Mouse (Mus musculus) neural tube, embryonic 11.5 days (tissue): ENCODE results near the gene Eif2b3. TPM values are rescaled to one million over a fixed set of nuclear protein-coding genes. Genes with fewer than 3 reads are reported as not detected.

Experiments
- ATAC-seq: fragments of 200-750 bp; cut with Nextera tagmentation; 2 replicates; pipeline ENCODE4 v1.8.0; 2017; ENCODE audit warnings: moderate number of reproducible peaks, mild to moderate bottlenecking, moderate TSS enrichment, moderate library complexity; ENCODE audit not compliant: insufficient read depth, low FRiP score, low TSS enrichment
- DNase-seq: peaks from one replicate; pipeline ENCODE4 v3.0.0-alpha.2; 2015; ENCODE audit warnings: low spot score
- H3K27ac ChIP-seq: fragments of 300-500 bp; sonication (generic); 2 replicates; pipeline ENCODE4 v1.5.1; 2014; ENCODE audit warnings: low read depth, mild to moderate bottlenecking, low read length
- H3K27me3 ChIP-seq: fragments of 300-500 bp; sonication (generic); 2 replicates; pipeline ENCODE4 v1.6.1; 2014; ENCODE audit warnings: mild to moderate bottlenecking, low read length, mixed read lengths; ENCODE audit not compliant: control insufficient read depth, insufficient read depth
- H3K36me3 ChIP-seq: fragments of 300-500 bp; sonication (generic); 2 replicates; pipeline ENCODE4 v1.6.1; 2014; ENCODE audit warnings: mild to moderate bottlenecking, low read length, moderate library complexity, mixed read lengths; ENCODE audit not compliant: control insufficient read depth, insufficient read depth
- H3K4me1 ChIP-seq: fragments of 300-500 bp; sonication (generic); 2 replicates; pipeline ENCODE4 v1.6.1; 2014; ENCODE audit warnings: low read length, mixed read lengths; ENCODE audit not compliant: control insufficient read depth, insufficient read depth
- H3K4me2 ChIP-seq: fragments of 300-500 bp; sonication (generic); 2 replicates; pipeline ENCODE4 v1.6.1; 2014; ENCODE audit warnings: low read depth, mild to moderate bottlenecking, moderate library complexity
- H3K4me3 ChIP-seq: fragments of 300-500 bp; sonication (generic); 2 replicates; pipeline ENCODE4 v1.5.1; 2014; ENCODE audit warnings: low read depth, low read length
- H3K9ac ChIP-seq: fragments of 300-500 bp; sonication (generic); 2 replicates; pipeline ENCODE4 v1.6.1; 2014; ENCODE audit warnings: mild to moderate bottlenecking, low read length
- H3K9me3 ChIP-seq: fragments of 300-500 bp; sonication (generic); 2 replicates; pipeline ENCODE4 v1.6.1; 2016; ENCODE audit warnings: low read length; ENCODE audit not compliant: control insufficient read depth
- WGBS: fragments of 180-500 bp; shearing (Covaris S2); extraction: QIAGEN DNeasy Blood & Tissue Kit; methylation state at CpG from one replicate; pipeline ENCODE4 v1.1.7; 2014; 5-methylcytosine and 5-hydroxymethylcytosine counted together
- polyA plus RNA-seq: library from polyadenylated mRNA; unstranded; fragments of >200 nt; fragmentation: Nextera tagmentation; extraction: Ambion mirVana; gene quantifications from 2 replicates; pipeline ENCODE4 v1.2.1, GENCODE M21; 2014

The Eif2b3 gene
- polyA plus RNA-seq, 1 experiment from 2014 or later = 48.1 TPM

DNA sequence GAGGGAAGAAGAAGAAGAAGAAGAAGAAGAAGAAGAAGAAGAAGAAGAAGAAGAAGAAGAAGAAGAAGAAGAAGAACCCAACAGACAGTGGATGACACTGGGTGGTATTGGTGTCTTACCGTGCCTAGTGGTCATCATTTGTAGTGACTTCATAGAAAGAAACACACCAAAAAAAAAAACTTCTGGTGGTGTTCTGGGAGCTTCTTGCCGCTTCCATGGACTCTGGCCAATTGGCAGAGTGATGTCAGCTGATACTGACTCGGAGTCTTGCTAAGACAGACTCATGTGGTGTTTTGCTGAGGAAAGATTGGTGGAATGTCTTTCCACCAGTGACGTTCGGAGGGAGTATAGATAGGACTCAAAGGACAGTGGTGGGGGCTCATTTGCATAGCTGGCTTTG is 9.0 kb upstream of the Eif2b3 start:
- Histone ChIP-seq H3K4me3 (no peak overlapping the region), H3K36me3 (no peaks in the 10 kb centered on the region), H3K4me1 (no peaks in the 10 kb centered on the region), H3K9me3 (no peaks in the 10 kb centered on the region), H3K4me2 (no peak overlapping the region), H3K27me3 (no peaks in the 10 kb centered on the region), H3K9ac (no peak overlapping the region), H3K27ac (no peak overlapping the region)
- ATAC-seq = no peak
- WGBS = 86% methylated on average over 5 of the region's 5 CpGs
- no peak for DNase-seq

- H3K4me1 ChIP-seq = no peaks in the 10 kb centered on the region
- DNase-seq (no peak), ATAC-seq (no peak)
- H3K9ac ChIP-seq = no peak overlapping the region
- no peaks in the 10 kb centered on the region for H3K9me3 ChIP-seq
- no peaks in the 10 kb centered on the region for H3K27me3 ChIP-seq
- 82% methylated on average over 6 of the region's 6 CpGs for WGBS
- H3K4me2 ChIP-seq = no peak overlapping the region
- H3K4me3 ChIP-seq = no peak overlapping the region
- H3K36me3 ChIP-seq = no peaks in the 10 kb centered on the region
- H3K27ac ChIP-seq = no peak overlapping the region
Observed at GRCm38 (mm10) chr4:117013596-117013995, 5.6 kb upstream of the Eif2b3 start.

- no peak for ATAC-seq
- Histone ChIP-seq H3K9me3 (no peaks in the 10 kb centered on the region), H3K27me3 (no peaks in the 10 kb centered on the region), H3K36me3 (no peaks in the 10 kb centered on the region), H3K27ac (no peak overlapping the region), H3K9ac (no peak overlapping the region), H3K4me1 (0 out of 2 replicates have a peak, but pooled peaks cover under 1% of the 10 kb centered on the region), H3K4me3 (no peak overlapping the region), H3K4me2 (no peak overlapping the region)
- no peak for DNase-seq
- WGBS = 75% methylated on average over 4 of the region's 4 CpGs
Observed at GRCm38 (mm10) chr4:117014901-117015415, 4.2 kb upstream of the Eif2b3 start.

DNA sequence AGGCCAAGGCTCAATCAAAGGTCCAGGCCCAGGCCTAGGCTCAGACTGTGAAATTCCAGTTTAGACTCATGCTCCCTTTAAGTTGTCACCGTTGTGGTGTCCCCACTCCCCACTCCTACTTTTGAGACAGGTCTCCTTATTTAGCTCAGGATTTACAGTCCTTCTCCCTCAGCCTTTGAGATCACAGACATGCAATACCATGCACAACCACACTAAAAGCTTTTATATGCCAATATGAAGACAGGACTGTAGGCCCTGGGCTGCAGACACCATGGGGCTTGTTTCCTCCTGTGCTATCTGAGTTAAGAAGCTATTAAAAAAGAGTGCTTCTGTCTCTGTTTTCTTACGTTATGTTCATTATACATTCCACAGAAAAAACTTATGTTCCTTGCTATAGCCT is 1.5 kb upstream of the Eif2b3 start:
- no peak overlapping the region for H3K4me3 ChIP-seq
- no peak for ATAC-seq

DNA sequence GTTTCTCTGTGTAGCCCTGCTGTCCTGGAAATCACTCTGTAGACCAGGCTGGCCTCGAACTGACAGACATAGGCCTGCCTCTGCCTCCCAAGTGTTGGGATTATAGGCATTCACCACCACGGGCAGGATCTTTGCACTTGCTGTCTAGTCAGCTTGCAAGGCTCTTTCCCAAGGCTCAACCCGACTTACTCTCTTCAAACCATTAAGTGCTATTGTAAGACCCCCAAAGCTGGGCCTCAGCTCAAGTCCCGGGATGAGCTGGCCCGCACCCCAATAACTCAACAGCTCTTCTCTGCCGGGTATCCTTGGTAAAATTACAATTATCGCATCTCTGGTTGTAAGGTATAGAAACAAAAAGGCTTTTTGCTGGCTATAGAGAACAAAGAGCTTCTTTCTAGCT is 875 bp upstream of the Eif2b3 start:
- H3K4me3 ChIP-seq = no peak overlapping the region
- H3K27ac ChIP-seq = no peak overlapping the region
- peaks cover under 1% of the 10 kb centered on the region; the same call in 1 of the 2 replicates for H3K36me3 ChIP-seq
- ATAC-seq = no peak
- H3K27me3 ChIP-seq = no peaks in the 10 kb centered on the region
- 82% methylated on average over 7 of the region's 7 CpGs for WGBS
- no peak overlapping the region for H3K4me2 ChIP-seq
- no peak overlapping the region for H3K9ac ChIP-seq
- DNase-seq = no peak
- H3K9me3 ChIP-seq = no peaks in the 10 kb centered on the region
- 0 out of 2 replicates have a peak, but pooled peaks cover 3% of the 10 kb centered on the region for H3K4me1 ChIP-seq

More for the DNA sequence above, 1.5 kb upstream of the Eif2b3 start:
- Histone ChIP-seq H3K27me3 (no peaks in the 10 kb centered on the region), H3K4me1 (0 out of 2 replicates have a peak, but pooled peaks cover 3% of the 10 kb centered on the region), H3K4me2 (no peak overlapping the region), H3K27ac (no peak overlapping the region), H3K36me3 (no peaks in the 10 kb centered on the region), H3K9me3 (no peaks in the 10 kb centered on the region), H3K9ac (no peak overlapping the region)
- no peak for DNase-seq
- WGBS = 91% methylated on average over 2 of the region's 2 CpGs

GRCm38 (mm10) chr4:117023469-117023868 is 4.3 kb downstream of the Eif2b3 start:
- WGBS = 95% methylated on average over 4 of the region's 4 CpGs
- ATAC-seq (no peak), DNase-seq (no peak)
- Histone ChIP-seq H3K4me1 (0 out of 2 replicates have a peak, but pooled peaks cover 3% of the 10 kb centered on the region), H3K9ac (no peak overlapping the region), H3K27me3 (no peaks in the 10 kb centered on the region), H3K4me3 (no peak overlapping the region), H3K27ac (no peak overlapping the region), H3K4me2 (no peak overlapping the region), H3K9me3 (no peaks in the 10 kb centered on the region), H3K36me3 (peaks cover 2% of the 10 kb centered on the region; the same call in 1 of the 2 replicates)

- Histone ChIP-seq H3K9ac (no peak overlapping the region), H3K27me3 (no peaks in the 10 kb centered on the region)
- WGBS = 97% methylated on average over 1 of the region's 1 CpGs
Observed at GRCm38 (mm10) chr4:117031105-117031504, 11.9 kb downstream of the Eif2b3 start.

DNA sequence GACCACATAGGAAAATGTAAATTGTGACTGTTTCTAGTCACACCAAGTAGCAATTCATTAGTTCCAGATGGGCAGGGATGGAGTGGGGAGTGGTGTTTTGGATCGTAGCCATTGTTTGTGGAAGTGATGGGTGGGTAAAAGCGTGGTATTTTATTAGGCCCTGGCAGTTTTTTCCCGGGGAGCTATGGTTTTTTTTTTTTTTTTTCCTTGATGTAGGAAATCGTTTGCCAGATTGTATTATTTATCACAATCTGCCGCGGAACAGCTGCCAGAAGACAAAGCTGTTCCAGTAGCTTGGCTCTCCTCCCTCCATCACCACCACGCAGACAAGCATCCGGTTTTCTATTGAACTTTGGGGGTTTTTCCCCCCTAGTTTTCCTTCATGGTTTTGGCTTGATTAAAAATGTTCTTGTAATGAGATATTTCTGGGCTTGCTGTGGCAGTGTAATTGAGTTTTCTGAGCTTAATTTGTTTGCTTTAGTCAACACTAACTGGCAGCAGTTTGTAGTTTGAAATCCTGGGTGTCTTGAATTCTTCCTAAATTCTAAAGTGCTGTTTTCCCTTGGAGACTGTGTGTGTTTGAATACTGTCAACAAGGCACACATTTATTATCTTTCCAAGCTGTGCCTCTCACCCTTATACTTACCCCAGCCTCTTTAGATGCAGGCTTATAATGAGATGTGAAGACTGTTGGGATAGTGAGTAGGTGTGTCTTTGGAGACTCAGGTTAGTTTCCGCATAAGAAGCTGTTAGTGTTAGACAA is 20.9 kb downstream of the Eif2b3 start:
- H3K9ac ChIP-seq = no peak overlapping the region
- H3K36me3 ChIP-seq = no peaks in the 10 kb centered on the region
- no peaks in the 10 kb centered on the region for H3K27me3 ChIP-seq
- no peak overlapping the region for H3K4me2 ChIP-seq
- peak overlapping the region; percentile 67 for H3K27ac ChIP-seq
- no peak overlapping the region for H3K4me3 ChIP-seq
- peaks cover 8% of the 10 kb centered on the region for H3K4me1 ChIP-seq
- H3K9me3 ChIP-seq = no peaks in the 10 kb centered on the region
- DNase-seq (peak; percentile 26), ATAC-seq (no peak)
- 35% methylated on average over 9 of the region's 9 CpGs for WGBS

More at GRCm38 (mm10) chr4:117031105-117031504, 11.9 kb downstream of the Eif2b3 start:
- Histone ChIP-seq H3K4me2 (no peak overlapping the region), H3K27ac (no peak overlapping the region), H3K4me1 (no peaks in the 10 kb centered on the region), H3K4me3 (no peak overlapping the region), H3K36me3 (no peaks in the 10 kb centered on the region), H3K9me3 (no peaks in the 10 kb centered on the region)
- no peak for ATAC-seq
- no peak for DNase-seq

DNA sequence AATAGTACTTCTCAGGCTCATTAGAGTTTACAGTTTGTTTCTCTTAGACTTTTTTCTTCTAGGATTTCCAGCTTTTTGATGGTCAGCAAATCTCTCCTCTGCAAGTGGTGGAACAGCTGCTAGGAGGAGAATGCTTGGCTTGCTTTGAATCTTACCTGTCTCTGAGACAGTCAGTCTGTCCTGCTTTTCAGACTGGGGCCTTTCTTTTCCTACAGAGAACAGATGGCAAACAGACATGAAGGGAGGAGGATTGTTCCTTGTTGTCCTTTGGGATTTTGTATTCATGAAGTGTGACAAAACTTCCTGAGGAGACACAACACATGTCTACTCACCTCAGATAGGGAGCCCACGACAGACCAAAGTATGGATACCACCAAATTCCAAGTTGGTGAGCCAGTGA is 21.6 kb downstream of the Eif2b3 start:
- no peak overlapping the region for H3K4me2 ChIP-seq
- 51% methylated on average over 1 of the region's 1 CpGs for WGBS
- no peaks in the 10 kb centered on the region for H3K36me3 ChIP-seq
- H3K4me1 ChIP-seq = peaks cover 8% of the 10 kb centered on the region
- no peak overlapping the region for H3K9ac ChIP-seq
- H3K9me3 ChIP-seq = no peaks in the 10 kb centered on the region
- DNase-seq = no peak
- H3K27ac ChIP-seq = peak overlapping the region; percentile 67; the same call in 1 of the 2 replicates
- H3K27me3 ChIP-seq = no peaks in the 10 kb centered on the region
- no peak overlapping the region for H3K4me3 ChIP-seq
- ATAC-seq = no peak
